Mouse (Mus musculus): ENCODE data around the gene Ankrd11.

The Ankrd11 gene

GRCm38 (mm10) chr8:122897200-122897599 lies 144.9 kb downstream of the Ankrd11 start:
- DNase-seq (ENCODE audit: low spot score in 2 of 2) = no peak

DNA sequence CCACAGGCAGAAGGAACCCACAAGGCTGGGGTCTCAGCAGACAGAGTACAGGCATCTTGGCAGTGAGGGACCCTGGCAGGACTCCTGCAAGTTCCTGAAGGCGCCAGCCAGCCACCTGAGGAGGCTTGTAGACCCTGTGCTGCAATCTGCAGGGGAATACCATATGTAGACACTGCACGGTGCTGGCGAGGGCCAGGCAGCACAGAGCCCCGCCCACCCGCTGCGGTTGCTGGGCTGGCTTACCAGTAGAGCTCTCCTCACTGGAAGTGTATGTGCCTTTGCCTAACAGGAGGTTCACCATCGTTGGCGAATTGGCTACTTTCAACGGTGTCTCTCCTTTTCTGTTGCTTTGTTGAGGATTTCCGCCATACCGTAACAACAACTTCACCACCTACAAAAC lies 145.8 kb downstream of the Ankrd11 start:
- DNase-seq (ENCODE audit: low spot score in 2 of 2) = no peak

GRCm38 (mm10) chr8:122893451-122893850 lies 148.6 kb downstream of the Ankrd11 start:
- no peak for DNase-seq (ENCODE audit: low spot score in 2 of 2)

- no peak for DNase-seq (ENCODE audit: low spot score in 2 of 2)
These were observed 150.6 kb downstream of the Ankrd11 start for GRCm38 (mm10) chr8:122891440-122891839.

DNA sequence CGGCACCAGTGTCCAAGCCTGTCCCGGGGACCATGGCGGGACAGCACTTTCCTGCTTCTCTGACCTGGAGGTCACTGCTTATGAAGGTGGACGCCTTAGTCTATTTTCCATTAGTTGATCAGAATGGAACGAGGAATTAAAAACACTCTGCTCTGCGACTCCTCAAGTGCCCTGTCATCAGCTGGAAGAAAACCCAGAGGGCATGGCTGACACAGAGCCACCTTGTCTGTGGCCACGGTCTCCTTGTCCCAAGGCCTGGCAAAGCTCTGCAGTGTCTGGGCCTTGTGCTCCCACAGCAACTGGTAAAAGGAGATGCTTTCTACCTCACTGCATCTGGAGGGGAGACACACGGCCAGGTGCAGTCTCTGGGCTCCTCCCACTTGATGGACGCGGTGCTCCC lies 158.4 kb downstream of the Ankrd11 start:
- DNase-seq (ENCODE audit: low spot score in 2 of 2) = no peak

DNA sequence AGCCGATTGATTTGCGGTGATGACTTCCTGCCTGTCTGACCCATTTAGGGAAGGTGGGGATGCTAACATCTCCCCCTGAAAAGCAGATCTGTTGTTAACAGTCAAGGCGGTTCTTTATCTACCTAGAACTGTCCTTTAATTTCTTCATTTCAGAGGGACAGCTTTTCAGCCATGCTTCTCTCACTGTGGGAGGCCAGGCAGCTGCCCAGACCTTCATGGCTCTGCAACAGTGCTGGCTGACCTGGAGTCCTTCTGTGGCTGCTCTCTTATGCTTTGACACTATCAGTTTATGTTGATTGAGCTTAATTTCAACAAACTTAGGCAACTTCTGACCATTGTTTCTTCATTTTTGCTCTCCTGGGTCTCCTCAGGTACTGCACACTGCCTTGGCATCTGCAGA lies 161.8 kb downstream of the Ankrd11 start:
- DNase-seq (ENCODE audit: low spot score in 2 of 2) = no peak

DNA sequence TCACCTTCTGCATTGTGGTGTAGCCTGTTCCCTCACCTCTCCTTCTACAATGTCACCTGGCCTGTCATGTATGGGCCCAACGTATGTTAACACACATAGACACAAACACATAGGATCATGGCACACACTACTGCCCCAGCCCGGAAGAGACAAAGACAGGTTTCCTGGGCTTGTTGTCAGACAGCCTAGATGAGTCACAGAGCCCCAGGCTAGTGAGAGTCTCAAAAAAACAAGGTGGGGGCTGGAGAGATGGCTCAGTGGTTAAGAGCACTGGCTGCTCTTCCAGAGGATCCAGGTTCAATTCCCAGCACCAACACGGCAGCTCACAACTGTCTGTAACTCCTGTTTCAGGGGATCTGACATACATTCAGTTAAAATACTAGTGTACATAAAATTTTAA lies 163.8 kb downstream of the Ankrd11 start:
- DNase-seq (ENCODE audit: low spot score in 2 of 2) = no peak

DNA sequence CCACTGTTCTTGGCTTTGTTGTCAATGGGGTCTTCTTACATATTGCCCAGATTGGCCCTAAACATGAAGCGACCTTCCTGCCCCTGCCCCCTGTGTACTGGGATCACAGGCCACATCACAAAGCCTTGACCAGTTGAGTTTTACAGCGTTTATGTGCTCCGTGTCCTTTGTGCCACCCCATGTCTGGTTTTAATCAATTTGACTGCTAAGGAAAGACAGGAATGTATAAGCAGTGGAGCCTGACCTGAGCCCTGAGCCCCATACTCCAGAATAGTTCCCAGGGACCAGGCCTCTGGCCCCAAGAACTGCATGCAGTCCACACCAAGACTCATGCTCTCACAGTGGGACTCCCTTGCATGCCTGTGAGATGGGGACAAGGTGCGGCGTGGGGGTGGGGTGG lies 166.9 kb downstream of the Ankrd11 start:
- no peak for DNase-seq (ENCODE audit: low spot score in 2 of 2)

DNA sequence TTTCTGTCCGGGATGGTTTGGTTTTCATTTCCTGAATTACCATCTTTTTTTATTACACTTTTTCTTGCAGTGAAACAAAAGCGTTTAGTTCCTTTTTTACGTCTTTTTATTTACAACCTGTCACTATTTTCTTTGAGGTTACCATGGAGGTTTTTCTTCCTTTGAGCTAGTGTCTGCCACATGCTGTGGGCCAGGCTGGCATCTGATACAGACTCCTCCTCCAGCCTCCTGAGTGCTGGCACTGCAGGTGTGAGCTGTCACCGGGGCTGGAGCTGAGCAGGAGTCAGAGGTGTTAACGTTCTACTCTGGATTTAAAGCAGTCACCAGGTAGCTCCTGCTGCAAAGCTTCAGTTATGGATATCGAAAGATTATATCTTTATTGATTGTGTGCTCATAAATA lies 168.9 kb downstream of the Ankrd11 start:
- DNase-seq (ENCODE audit: low spot score in 2 of 2) = no peak

DNA sequence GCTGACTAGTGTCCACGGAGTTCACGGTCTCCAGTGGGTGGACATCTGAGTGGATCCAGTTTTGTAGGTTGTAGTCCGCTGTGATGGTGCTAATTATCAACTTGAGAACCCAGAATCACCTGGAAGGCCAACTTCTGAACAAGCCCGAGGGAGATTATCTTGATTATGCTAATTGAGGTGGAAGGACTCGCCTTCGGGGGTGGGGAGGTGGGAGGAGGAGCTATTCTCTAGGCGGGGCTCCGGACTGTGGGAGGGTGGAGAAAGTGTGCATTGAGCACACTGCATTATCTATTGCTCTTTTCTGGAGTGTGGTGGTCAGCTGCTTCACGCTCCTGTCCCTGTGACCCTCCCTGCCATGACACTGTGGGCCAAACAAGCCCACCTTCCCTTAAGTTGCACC lies 170.4 kb downstream of the Ankrd11 start:
- no peak for DNase-seq (ENCODE audit: low spot score in 2 of 2)

DNA sequence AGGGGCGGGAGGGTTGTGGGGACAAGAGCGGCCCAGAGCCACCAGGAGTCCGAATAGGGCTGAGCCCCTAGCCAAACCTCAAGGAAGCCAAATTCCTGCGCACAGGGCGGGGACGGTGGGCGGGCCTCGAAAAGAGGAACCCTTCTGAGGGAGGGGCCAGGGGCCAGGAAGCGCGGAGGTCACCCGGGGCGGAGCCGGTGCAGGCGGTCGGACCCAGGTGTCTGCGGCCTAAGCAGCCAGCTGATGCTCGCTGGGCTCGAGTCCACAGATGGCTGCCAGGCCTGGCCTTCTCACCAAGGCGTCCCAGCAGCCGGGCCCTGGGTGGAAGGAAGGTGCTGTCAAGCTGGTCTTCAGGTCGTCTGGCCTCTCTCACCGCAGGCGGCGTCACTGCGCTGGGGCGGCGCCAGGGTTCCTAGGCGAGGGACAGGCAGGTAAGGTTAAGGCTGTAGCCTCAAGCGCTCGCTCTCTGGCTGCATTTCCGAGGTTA lies 171.7 kb downstream of the Ankrd11 start:
- no peak for DNase-seq (ENCODE audit: low spot score in 2 of 2)

GRCm38 (mm10) chr8:122867982-122868381 lies 174.1 kb downstream of the Ankrd11 start:
- no peak for DNase-seq (ENCODE audit: low spot score in 2 of 2)

DNA sequence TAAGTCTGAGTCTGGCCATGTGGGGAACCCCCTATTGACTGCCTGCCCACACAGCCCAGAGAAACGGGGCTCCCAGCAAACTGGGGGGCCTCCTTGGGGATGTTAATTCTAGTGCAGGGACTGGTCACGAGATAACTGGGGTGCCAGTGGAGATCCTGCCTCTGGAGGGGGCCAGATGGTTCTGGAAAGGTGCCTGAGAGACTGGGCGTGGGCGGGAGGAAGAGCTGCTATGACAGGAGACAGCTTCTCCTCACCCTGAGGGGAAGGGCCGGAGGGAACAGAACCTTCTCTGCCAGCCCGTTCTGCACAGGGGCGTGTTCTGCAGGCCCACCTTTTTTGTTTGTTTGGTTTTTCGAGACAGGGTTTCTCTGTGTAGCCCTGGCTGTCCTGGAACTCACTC lies 175.8 kb downstream of the Ankrd11 start:
- no peak for DNase-seq (ENCODE audit: low spot score in 2 of 2)

GRCm38 (mm10) chr8:122865441-122865840 lies 176.6 kb downstream of the Ankrd11 start:
- no peak for DNase-seq (ENCODE audit: low spot score in 2 of 2)

DNA sequence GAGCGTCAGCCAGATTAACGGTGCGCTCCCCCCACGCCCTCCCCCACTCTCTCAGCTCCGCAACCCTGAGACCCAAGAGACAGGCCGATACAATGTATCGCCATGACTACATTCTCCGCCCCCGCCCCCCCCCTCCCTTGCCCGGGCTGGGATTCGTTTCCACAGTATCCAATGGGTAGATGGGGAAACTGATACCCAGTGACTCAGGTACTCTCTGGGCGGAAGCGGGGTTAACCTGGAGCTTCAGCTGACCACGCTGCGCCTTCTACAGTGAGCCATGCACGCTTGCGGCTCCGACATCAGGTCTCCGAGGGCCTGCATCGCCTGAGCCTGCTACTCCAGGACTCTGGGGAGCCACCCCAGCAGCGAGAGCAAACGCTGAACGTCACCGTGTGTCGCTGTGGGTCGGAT lies 177.4 kb downstream of the Ankrd11 start:
- DNase-seq (ENCODE audit: low spot score in 2 of 2) = no peak

GRCm38 (mm10) chr8:122859843-122860242 lies 182.2 kb downstream of the Ankrd11 start:
- DNase-seq (ENCODE audit: low spot score in 2 of 2) = no peak

- DNase-seq (ENCODE audit: low spot score in 2 of 2) = no peak
These were observed 185.8 kb downstream of the Ankrd11 start for GRCm38 (mm10) chr8:122856288-122856687.

- no peak for DNase-seq (ENCODE audit: low spot score in 2 of 2)
These were observed 187.0 kb downstream of the Ankrd11 start for GRCm38 (mm10) chr8:122855123-122855522.

- no peak for DNase-seq (ENCODE audit: low spot score in 2 of 2)
These were observed 187.7 kb downstream of the Ankrd11 start for GRCm38 (mm10) chr8:122854388-122854787.

GRCm38 (mm10) chr8:122853340-122853771 lies 188.7 kb downstream of the Ankrd11 start:
- peak in 1 of 2 experiments; percentile 44 for DNase-seq (ENCODE audit: low spot score in 2 of 2)

- DNase-seq (ENCODE audit: low spot score in 2 of 2) = no peak
These were observed 189.6 kb downstream of the Ankrd11 start for GRCm38 (mm10) chr8:122852546-122852905.

DNA sequence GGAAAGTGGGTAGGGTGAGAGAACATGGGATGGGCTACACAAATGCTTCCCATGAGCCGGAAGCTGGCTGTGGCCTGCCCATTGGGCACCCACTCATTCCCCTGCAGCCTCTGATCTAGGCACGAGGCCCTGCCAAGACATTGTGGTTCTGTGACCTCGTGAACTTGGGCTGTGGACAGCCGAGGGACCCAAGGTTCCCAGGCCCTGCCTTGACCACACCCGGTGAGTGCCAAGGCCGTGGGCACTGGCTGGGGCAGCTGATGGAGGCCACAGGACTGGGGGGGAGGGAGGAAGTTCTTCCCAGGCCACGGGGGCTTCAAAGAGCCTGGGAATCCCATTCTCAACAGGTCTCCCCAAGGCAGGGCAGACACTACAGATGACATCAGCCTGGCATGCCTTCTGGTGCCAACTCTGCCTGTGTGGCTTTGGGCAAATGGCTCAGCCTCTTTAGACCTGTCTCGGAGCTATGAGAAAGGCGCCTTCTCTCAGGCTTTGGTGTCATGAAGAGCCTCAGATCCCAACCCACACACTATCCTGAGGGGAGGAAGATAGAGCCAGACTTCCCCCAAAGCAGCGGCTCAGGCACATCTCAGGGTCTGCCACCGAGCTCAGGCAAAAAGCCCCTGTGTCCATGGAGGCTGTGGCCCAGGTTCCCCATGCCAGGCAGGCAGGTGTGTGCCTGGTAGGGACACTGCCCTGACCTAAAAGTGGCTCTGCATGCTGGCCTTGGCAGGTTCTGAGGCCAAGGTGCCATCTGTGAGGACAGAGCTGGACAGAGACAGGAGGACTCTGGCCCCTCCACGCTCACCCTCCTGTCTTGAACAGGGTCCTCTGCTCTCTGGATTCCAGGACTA lies 190.2 kb downstream of the Ankrd11 start:
- DNase-seq (ENCODE audit: low spot score in 2 of 2) = no peak

DNA sequence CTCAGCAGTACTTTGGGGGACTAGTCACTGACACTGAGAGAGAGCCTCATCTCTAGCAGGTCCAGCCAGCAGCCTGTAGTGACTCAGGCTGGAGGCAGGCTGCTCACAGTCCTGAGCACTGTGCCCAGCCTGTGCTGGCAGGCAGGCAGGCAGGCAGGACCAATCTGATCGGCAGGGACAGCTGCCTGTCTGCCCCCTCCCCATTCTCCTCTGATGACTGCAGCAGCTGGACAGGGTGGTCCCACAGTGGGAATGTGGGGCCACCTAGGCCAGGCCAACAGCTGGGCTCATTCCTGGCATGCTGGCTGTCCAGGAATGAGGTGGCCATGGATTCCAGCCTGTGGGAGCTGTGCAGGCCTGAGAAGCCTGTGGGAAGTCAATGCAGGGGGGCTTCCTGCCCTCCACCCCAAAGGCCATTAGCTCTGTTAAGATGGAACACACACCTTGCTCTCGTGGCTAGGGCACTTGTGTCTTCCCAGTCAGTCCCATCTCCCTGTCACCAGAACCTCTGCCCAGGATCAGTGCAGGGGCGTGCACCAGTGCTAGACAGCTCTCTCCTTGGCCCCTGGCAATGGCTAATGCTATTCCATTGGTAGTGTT lies 191.3 kb downstream of the Ankrd11 start:
- no peak for DNase-seq (ENCODE audit: low spot score in 2 of 2)
